Mouse (Mus musculus): ENCODE results near the gene AI464131.

Gene AI464131

GRCm38 (mm10) chr4:41505131-41505551 lies 2.3 kb upstream of the AI464131 start:
- no peak for DNase-seq (ENCODE audit: low spot score)

- DNase-seq (ENCODE audit: low spot score), result no peak
These were observed 1.4 kb upstream of the AI464131 start for GRCm38 (mm10) chr4:41504325-41504724.

DNA sequence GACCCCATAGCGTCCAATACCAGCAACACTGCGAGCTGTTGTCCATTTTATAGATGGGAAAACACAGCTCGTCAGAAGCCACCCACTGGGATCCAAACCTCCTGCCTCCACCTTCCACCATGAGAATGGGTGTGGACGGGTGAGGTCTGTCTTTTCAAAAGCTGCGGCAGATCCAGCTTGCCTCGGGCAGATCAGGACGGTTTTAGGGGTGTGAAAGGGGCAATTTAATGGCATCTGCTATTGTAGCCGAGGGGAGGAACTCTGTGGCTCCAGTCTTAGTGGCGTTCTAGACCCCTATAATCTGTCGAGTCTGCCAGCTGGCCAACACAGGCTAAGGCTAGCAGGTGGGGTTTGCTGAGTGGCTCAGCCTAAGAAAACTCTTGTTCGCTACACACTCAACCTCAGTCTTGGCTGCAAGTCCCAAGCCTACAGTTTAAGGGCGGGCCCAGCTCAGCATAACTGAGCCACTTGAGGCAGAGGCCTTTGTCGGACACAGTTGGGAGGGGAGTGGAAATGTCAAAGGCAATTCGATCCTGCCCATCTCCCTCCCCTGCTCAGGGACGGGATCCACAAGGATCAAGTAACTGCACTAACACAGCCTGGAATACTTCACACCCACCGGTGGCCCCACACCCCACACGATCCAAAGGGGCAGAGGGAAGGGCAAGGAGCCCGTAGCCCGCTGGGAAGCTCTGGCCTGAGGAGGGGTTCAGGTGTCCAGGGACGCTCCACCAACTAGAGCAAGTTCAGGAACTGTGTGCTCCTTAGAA lies 520 bp downstream of the AI464131 start:
- DNase-seq (ENCODE audit: low spot score), result peak; percentile 71

DNA sequence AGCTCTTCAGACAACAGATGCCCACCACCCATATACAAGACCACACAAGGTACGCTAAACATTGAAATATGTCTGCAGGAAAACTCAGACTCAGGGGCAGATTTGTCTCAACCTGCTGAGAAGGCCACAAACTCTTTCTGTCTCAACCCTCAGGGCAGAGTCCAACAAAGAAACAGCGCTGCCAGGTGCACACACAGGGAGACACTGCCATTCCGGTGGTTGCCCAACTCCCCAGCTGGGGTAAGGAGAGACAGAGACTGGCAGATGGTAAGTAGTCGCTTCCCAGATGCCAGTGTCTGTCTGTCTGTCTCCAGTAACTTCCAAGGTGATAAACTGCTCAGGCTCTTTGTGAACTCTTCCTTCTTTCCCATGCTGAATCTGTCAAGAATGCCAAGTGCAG lies 2.1 kb downstream of the AI464131 start:
- DNase-seq (ENCODE audit: low spot score), result no peak

- DNase-seq (ENCODE audit: low spot score), result no peak
These were observed 3.3 kb downstream of the AI464131 start for GRCm38 (mm10) chr4:41499619-41500018.

GRCm38 (mm10) chr4:41498921-41499391 lies 3.9 kb downstream of the AI464131 start:
- no peak for DNase-seq (ENCODE audit: low spot score)

DNA sequence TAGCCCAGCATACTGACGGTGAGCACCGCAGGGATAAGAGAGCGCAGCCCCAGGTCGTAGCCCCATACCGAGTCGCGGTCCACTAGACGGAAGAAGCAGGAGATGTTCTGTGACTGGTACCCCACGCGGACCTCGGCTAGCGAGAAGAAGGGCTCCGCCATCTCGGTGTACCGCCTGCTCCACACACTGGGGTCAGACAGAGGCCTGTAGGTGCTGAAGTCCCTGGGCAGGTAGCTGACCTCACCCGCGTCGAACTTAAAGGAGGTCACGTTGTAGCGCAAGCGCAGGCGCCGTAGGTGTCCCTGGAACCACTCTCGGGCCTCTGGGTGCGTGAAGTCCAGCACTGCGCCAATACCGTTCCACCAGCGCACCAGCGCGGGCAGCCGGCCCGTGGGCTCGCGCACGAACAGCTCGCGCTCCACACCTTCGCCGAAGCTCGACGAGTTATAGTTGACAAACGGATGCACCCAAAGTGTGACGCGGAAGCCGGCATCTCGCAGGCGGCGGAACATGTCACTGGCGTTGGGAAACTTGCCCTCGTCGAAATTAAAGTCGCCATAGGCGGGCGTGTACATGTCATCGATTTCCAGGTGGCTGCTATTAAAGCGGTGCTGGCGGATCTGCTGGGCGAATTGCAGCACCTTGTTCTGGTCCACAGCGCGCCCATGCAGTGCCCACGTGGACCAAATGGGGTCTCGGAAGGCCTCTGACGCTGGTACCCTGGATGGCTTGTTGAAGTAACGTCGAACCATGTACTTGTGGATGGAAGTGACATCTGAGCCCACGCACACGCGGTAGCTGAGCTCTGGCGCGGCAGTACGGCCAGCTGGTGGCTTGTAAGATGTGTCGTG lies 4.7 kb downstream of the AI464131 start:
- no peak for DNase-seq (ENCODE audit: low spot score)

DNA sequence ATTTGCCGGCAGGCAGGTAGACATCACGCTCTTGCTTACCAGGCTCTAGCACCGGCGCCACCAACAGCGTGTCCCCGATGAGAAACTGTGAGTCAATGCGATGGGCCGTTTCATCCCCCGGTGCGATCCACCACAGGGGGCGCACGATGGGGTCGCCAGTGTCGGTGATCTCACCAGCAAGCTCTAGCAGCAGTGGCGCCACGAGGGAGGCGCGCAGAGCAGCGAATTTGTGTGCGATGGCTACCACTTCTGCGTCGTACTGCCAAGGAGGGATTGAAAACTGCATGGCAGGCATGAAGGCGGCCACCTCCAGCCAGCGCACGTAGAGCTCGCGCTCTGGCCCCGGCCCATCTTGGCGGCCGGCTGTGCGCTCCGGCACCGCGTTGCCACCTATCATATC lies 5.3 kb downstream of the AI464131 start:
- DNase-seq (ENCODE audit: low spot score), result no peak

- no peak for DNase-seq (ENCODE audit: low spot score)
These were observed 5.8 kb downstream of the AI464131 start for GRCm38 (mm10) chr4:41497046-41497445.

DNA sequence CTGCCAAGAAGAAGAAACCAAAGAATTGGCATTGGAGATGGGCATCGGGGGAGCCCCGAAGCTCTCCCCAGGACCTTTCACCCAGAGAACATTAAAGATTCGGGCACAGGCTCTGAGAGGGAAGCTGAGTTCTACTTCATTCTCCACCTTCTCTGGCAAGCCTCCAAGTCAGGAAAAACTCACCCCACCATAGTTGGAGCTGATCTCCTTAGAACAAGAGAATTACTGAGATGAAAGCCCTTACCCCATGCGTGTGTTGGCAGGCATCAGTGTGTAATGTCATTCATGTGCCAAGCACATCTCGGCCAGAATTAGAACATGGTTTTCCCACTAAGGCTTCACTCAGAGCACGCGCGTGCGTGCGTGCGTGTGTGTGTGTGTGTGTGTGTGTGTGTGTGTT lies 7.0 kb downstream of the AI464131 start:
- DNase-seq (ENCODE audit: low spot score), result no peak

DNA sequence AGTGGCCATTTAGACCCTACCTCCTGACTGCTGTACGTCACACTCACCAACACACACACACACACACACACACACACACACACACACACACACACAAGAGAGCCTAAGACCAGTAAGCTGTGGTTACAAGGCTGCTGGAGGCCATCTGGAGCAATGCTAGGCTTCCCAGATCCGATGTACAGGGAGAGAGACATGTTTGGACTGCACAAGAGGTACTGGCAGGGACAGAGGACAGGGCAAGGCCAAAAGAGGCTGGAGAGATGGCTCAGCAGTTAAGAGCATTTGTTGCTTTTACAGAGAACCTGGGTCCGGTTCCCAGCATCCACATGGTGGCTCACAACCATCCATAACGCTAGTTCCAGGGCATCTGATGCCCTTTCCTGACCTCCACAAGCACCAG lies 7.8 kb downstream of the AI464131 start:
- DNase-seq (ENCODE audit: low spot score), result no peak

DNA sequence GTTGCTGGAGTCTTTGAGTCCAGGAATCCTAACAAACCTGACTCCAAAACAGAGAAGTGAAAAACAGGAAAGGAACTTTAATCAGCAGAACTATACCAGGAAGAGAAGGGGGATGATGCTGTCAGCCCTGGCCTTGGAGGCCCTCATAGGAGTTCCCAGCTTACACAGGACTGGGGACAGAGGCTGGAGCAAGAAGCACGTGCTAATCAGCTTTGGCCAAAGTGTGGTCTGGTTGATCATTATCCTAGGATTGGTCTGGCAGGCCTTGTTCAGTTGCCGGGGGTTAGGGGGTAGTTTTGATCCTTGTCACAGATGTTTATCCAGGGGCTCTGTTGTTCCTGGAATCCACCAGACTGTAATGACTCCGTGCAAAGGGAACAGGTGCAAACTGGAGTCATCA lies 8.5 kb downstream of the AI464131 start:
- DNase-seq (ENCODE audit: low spot score), result no peak

DNA sequence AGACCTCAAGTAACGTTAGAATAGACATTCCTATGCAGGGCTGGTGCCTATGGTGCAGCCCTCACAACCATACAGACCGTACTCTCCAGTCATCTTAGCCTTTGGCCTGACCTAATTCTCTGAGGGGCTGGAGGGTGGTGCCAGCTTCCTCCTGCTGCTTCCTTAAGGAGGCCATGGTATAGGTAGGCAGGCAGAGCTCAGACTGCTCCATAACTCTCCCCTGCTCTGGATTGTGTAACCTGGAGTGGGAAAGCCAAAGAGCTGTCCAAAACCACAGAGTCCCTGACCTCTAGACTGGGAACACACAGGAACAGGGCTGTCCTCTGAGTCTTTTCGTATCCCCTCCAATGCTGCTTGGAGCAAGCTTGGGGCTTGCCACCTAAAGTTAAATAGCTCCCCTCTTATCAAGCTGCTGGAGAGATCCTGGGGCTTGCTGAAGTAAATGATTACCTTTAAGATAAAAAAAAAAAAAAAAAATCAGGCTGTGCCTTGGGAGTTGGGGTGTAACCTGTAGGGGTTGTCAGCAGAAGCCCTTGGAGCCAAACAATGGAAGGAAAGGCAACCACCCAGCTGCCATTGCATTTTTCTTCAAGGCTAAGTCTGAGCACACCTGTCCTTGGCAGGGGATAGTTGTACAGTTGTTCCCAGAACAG lies 9.3 kb downstream of the AI464131 start:
- DNase-seq (ENCODE audit: low spot score), result peak; percentile 67

- DNase-seq (ENCODE audit: low spot score), result no peak
These were observed 9.9 kb downstream of the AI464131 start for GRCm38 (mm10) chr4:41492951-41493350.

- peak; percentile 93 for DNase-seq (ENCODE audit: low spot score)
These were observed 21.3 kb downstream of the AI464131 start for GRCm38 (mm10) chr4:41481601-41482017.

- DNase-seq (ENCODE audit: low spot score), result peak; percentile 89
These were observed 22.6 kb downstream of the AI464131 start for GRCm38 (mm10) chr4:41480254-41480653.

DNA sequence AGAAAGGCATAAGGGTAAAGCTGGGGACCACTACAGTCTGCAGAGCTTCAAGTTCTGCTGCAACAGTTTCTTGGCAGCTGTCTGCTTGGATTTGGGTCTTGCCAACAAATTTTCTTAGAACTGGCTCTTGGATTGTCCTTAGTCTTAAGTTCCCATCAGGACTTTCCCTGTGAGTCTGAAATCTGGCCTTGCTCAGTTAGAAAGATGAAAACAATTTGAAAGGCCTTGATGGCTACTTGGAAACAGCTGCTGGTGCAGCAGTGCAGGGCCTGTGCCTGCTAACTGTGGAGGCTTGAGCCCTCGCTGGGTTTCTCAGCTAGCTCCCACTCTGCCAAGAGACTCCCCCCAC lies 23.4 kb downstream of the AI464131 start:
- DNase-seq (ENCODE audit: low spot score), result peak; percentile 71

DNA sequence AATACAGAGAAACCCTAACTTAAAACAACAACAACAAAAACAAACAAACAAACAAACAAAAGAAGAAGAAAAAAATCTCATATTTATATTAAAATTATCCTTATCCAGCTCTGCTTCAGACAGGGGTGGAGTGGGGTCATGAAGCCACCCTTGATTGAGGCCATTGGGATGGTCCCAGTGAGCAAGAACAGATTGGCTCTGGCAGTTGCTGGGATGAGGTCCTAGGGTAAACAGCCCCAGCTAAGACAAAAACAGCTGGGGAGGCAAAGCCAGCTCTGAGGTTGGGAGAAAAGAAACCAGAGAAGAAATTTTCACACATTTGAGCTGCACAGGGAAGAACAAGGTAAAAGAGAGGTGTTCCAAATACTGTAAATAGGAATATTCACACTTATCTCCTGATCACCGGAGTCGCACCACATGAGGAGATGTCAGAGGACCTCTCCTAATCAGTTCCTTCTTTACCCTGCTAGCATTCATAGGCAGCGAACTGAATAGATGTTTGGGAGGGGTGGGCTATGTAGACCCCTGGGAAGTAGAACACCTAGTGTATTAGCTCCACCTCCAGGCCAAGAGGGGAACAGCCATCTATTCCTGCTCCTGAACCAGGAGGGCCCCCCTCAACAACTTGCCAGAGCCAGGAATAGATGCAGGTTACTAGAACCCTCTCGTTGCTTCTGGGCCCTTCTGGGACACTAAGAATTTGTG lies 24.0 kb downstream of the AI464131 start:
- DNase-seq (ENCODE audit: low spot score), result no peak

DNA sequence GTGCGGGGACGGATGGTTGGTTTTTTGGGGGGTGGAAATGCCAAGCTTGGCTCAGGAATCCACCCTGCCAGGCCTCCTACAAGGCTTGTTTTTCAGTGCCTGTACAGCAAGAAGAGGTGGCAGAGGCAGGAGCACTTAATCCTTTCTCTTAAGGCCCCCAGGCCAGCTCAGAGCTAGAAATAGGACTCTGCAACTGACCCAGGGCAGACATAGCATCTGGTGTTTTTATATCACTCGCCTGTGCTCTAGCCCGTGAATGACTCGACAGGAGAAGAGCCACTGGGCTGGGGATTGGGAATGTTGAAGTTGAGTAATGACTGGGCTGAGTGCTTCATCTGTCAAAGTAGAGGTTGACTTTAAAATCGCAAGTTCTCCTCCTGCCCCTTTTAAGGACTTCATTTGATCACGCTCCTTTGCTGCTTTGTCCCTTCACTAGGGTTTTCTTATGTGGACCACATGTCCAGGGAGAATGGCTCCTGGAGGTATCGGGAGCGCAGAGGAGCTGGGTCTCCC lies 25.2 kb downstream of the AI464131 start:
- no peak for DNase-seq (ENCODE audit: low spot score)

DNA sequence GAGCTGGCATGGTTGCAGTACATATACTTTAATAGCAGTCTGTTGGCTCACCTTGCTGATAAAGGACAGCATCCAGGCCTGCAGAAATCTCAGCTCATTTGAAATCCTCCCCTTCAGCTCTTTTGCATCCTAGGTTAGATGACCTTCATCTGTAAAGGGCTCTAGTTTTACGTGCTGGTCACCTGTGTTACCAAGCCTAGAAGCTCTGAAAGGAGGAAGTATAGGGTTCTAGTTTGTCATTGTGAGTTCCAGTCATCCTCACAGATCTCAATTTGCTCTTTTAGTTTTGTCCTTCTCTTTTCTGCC lies 31.5 kb downstream of the AI464131 start:
- no peak for DNase-seq (ENCODE audit: low spot score)

DNA sequence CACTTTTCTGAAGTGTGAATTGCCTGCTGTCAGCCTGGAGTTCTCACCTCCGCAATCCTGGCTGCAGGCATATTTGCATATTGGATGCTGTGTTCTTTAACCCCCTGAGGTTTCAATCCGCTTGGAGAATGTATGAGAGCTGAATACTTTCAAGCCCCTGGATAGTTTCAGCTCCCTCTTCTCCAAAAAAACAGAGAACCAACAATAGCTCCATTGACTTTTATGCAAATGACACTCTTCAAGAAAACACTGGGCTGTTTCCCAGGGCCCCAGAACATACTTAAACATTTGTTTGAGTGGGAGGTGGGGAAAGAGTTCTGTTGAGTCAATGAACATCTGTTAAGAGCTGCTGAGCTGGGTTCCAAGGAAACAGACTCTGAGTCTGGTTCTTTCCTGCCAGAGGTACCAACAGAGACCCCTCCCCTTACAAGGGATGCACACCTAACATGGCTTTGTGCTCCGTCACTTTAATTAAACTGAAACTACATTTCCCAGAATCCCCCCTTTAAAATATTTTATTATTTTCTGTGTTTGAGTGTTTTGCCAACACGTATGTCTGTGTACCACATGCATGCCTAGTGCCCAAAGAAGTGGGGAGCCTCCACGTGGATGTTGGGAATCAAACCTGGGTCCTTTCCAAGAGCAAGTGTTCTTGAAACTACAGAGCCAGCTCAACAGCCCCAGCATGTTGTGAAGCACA lies 32.0 kb downstream of the AI464131 start:
- DNase-seq (ENCODE audit: low spot score), result no peak

Measured in adipocyte (in vitro differentiated cells).